Mouse (Mus musculus): ENCODE data around the gene Tas1r1. TPM values are rescaled to one million over a fixed set of nuclear protein-coding genes. Genes with fewer than 3 reads are reported as not detected.
A peak's percentile ranks its signal among the peaks of the same experiment; 100 is the strongest.

The Tas1r1 gene
- 0.55 and 0.59 TPM in 2 replicates for polyA plus RNA-seq (2015; fragmentation: Nextera tagmentation; extraction: Ambion mirVana)

- no peaks in the 10 kb centered on the region for H3K9me3 ChIP-seq
- H3K27ac ChIP-seq: 0 out of 2 replicates have a peak within 1 kb of the TSS, but pooled peaks have one; percentile 3
- H3K4me3 ChIP-seq: peak within 1 kb of the TSS; percentile 100
- H3K27me3 ChIP-seq: no peaks in the 10 kb centered on the region
- WGBS: 42% methylated on average over 10 of the region's 10 CpGs
- H3K36me3 ChIP-seq: peaks cover 26% of the 10 kb centered on the region
- peak within 1 kb of the TSS; percentile 95 for H3K9ac ChIP-seq
- H3K4me1 ChIP-seq: peaks cover 16% of the 10 kb centered on the region
- peak within 1 kb of the TSS; percentile 97 for H3K4me2 ChIP-seq
- no peak for ATAC-seq (ENCODE audit: insufficient number of reproducible peaks, insufficient read depth, low FRiP score, low TSS enrichment, low read depth)
Measured at GRCm38 (mm10) chr4:152038225-152038984, at the start of gene Tas1r1. TSS of gene Tas1r1 (minus strand) at chr4:152038568.

DNA sequence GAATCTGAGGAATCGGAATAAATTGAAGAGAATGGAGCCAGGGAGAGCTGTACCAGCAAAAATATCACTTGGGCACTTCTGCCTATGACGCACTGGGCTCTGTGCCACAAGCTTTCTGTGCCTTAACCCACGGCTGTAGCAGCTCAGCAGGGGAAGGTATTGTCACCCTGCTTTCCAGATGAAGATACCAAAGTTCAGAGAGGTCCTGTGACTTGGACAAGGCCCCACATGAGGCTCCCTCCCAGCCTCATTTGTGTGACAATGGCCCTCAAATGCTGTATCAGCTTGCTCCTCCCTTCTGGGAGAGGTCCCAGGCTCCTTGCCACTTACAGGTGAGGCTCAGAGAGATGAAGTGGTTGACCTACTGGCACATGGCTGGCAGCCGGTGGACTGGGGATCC, 49.8 kb upstream of the Tas1r1 start:
- Histone ChIP-seq H3K4me3 (peak overlapping the region; percentile 88), H3K4me1 (peaks cover 38% of the 10 kb centered on the region), H3K27ac (peak overlapping the region; percentile 45; the same call in 1 of the 2 replicates), H3K9me3 (no peaks in the 10 kb centered on the region), H3K9ac (peak overlapping the region; percentile 92), H3K36me3 (peaks cover 23% of the 10 kb centered on the region; the same call in 1 of the 2 replicates), H3K4me2 (peak overlapping the region; percentile 88), H3K27me3 (no peaks in the 10 kb centered on the region)
- WGBS: 43% methylated on average over 4 of the region's 4 CpGs
- no peak for ATAC-seq (ENCODE audit: insufficient number of reproducible peaks, insufficient read depth, low FRiP score, low TSS enrichment, low read depth)

GRCm38 (mm10) chr4:152087211-152088081, 49.1 kb upstream of the Tas1r1 start:
- peaks cover 31% of the 10 kb centered on the region for H3K4me1 ChIP-seq
- H3K4me3 ChIP-seq: peak overlapping the region; percentile 88
- peaks cover 22% of the 10 kb centered on the region; the same call in 1 of the 2 replicates for H3K36me3 ChIP-seq
- WGBS: 3% methylated on average over 12 of the region's 12 CpGs
- ATAC-seq (ENCODE audit: insufficient number of reproducible peaks, insufficient read depth, low FRiP score, low TSS enrichment, low read depth): peak; percentile 1; the same call in 1 of the 2 replicates
- peak overlapping the region; percentile 92 for H3K9ac ChIP-seq
- peak overlapping the region; percentile 88 for H3K4me2 ChIP-seq
- peak overlapping the region; percentile 79 for H3K27ac ChIP-seq
- no peaks in the 10 kb centered on the region for H3K9me3 ChIP-seq
- H3K27me3 ChIP-seq: no peaks in the 10 kb centered on the region

- peak overlapping the region; percentile 92 for H3K9ac ChIP-seq
- peak; percentile 70 for ATAC-seq (ENCODE audit: insufficient number of reproducible peaks, insufficient read depth, low FRiP score, low TSS enrichment, low read depth)
- H3K27me3 ChIP-seq: no peaks in the 10 kb centered on the region
- peak overlapping the region; percentile 79 for H3K27ac ChIP-seq
- no peaks in the 10 kb centered on the region for H3K9me3 ChIP-seq
- peak overlapping the region; percentile 88 for H3K4me2 ChIP-seq
- WGBS: under 1% methylated on average over 67 of the region's 92 CpGs
- H3K4me1 ChIP-seq: peaks cover 27% of the 10 kb centered on the region
- H3K4me3 ChIP-seq: peak overlapping the region; percentile 88
- H3K36me3 ChIP-seq: peaks cover 19% of the 10 kb centered on the region; the same call in 1 of the 2 replicates
Measured at GRCm38 (mm10) chr4:152086505-152087210, 48.3 kb upstream of the Tas1r1 start.

DNA sequence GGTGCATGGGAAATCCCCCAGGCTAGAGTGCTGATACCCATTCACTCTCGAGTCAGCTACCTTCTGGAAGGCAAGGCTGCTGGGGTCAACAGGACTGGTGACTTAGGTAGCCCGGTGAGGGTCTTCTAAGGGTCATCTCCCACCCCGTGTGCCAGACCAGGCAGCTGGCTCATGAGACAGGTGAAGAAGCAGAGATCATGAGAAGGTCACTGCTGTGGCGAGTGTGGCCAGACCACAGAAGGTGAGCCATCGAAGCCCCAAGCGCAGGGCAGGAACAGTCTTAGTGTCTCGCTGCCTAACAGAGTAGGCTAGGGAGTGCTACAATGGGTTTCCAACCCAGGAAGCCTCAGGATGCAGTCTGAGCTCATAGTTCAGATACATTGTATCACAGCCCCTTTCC, 46.2 kb upstream of the Tas1r1 start:
- ATAC-seq (ENCODE audit: insufficient number of reproducible peaks, insufficient read depth, low FRiP score, low TSS enrichment, low read depth): no peak
- Histone ChIP-seq H3K36me3 (0 out of 2 replicates have a peak, but pooled peaks cover 6% of the 10 kb centered on the region), H3K4me3 (no peak overlapping the region), H3K9ac (no peak overlapping the region), H3K27me3 (no peaks in the 10 kb centered on the region), H3K4me2 (no peak overlapping the region), H3K4me1 (peaks cover 25% of the 10 kb centered on the region), H3K9me3 (no peaks in the 10 kb centered on the region), H3K27ac (no peak overlapping the region)
- WGBS: 82% methylated on average over 7 of the region's 7 CpGs

GRCm38 (mm10) chr4:152083611-152084220, 45.3 kb upstream of the Tas1r1 start:
- no peak for ATAC-seq (ENCODE audit: insufficient number of reproducible peaks, insufficient read depth, low FRiP score, low TSS enrichment, low read depth)
- Histone ChIP-seq H3K4me1 (peaks cover 16% of the 10 kb centered on the region), H3K36me3 (no peaks in the 10 kb centered on the region), H3K9ac (no peak overlapping the region), H3K9me3 (no peaks in the 10 kb centered on the region), H3K4me2 (no peak overlapping the region), H3K4me3 (no peak overlapping the region), H3K27ac (no peak overlapping the region), H3K27me3 (no peaks in the 10 kb centered on the region)
- WGBS: 57% methylated on average over 7 of the region's 7 CpGs

DNA sequence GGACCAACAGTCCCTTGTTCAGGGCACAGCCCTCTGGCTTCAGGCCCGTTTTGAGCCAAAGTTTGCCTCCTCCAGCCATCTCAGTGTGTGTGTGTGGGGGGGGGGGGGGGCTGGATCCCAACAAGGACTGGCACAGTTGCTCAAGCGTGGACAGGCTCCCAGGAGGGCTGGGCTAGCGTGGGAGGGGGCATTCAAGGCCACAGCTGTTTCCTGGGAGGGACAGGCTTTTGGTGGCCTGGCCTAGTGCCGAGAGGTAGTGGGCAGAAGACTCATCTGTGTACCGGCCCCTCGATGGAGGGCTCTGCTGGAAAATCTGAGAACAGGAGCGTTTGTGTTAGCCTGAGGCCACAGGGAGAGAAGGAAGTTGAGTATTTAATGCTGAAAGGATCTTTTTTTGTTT, 41.6 kb upstream of the Tas1r1 start:
- no peaks in the 10 kb centered on the region for H3K9me3 ChIP-seq
- H3K4me3 ChIP-seq: no peak overlapping the region
- no peaks in the 10 kb centered on the region for H3K36me3 ChIP-seq
- no peak overlapping the region for H3K27ac ChIP-seq
- no peak for ATAC-seq (ENCODE audit: insufficient number of reproducible peaks, insufficient read depth, low FRiP score, low TSS enrichment, low read depth)
- no peaks in the 10 kb centered on the region for H3K4me1 ChIP-seq
- no peak overlapping the region for H3K9ac ChIP-seq
- H3K4me2 ChIP-seq: no peak overlapping the region
- H3K27me3 ChIP-seq: no peaks in the 10 kb centered on the region
- WGBS: 57% methylated on average over 7 of the region's 7 CpGs

GRCm38 (mm10) chr4:152079261-152079660, 40.9 kb upstream of the Tas1r1 start:
- no peak overlapping the region for H3K4me2 ChIP-seq
- H3K4me3 ChIP-seq: no peak overlapping the region
- H3K4me1 ChIP-seq: peaks cover 2% of the 10 kb centered on the region; the same call in 1 of the 2 replicates
- no peak overlapping the region for H3K9ac ChIP-seq
- no peaks in the 10 kb centered on the region for H3K36me3 ChIP-seq
- no peaks in the 10 kb centered on the region for H3K27me3 ChIP-seq
- whole genome bisulfite sequencing: 94% methylated on average over 3 of the region's 3 CpGs
- no peak overlapping the region for H3K27ac ChIP-seq
- H3K9me3 ChIP-seq: no peaks in the 10 kb centered on the region
- no peak for ATAC-seq (ENCODE audit: insufficient number of reproducible peaks, insufficient read depth, low FRiP score, low TSS enrichment, low read depth)

DNA sequence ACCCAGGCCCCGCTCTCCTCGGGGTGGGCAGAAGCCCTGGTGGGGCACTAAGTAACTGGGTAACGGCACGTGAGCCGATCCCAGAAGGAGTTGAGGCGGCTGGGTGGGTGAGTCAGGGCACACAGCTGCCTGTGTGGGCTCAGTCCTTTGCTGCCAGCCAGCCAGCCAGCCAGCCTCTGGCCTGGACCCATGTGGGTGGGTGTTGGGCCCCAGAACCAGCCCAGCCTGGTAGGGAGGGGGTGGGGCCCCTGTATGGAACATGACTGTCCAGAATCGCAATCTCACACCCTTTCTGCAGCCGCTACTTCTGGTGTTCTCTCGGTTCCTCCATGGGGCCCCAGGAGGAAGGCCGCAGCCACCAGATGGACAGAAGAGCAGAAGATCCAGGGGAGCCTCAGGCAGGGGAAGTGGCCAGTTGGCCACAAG, 39.8 kb upstream of the Tas1r1 start:
- Histone ChIP-seq H3K36me3 (no peaks in the 10 kb centered on the region), H3K4me1 (peaks cover 10% of the 10 kb centered on the region), H3K9me3 (no peaks in the 10 kb centered on the region), H3K27ac (no peak overlapping the region), H3K4me2 (no peak overlapping the region), H3K27me3 (no peaks in the 10 kb centered on the region), H3K9ac (0 out of 2 replicates have a peak overlapping the region, but pooled peaks have one; percentile 1), H3K4me3 (no peak overlapping the region)
- 89% methylated on average over 10 of the region's 10 CpGs for WGBS
- ATAC-seq (ENCODE audit: insufficient number of reproducible peaks, insufficient read depth, low FRiP score, low TSS enrichment, low read depth): no peak

DNA sequence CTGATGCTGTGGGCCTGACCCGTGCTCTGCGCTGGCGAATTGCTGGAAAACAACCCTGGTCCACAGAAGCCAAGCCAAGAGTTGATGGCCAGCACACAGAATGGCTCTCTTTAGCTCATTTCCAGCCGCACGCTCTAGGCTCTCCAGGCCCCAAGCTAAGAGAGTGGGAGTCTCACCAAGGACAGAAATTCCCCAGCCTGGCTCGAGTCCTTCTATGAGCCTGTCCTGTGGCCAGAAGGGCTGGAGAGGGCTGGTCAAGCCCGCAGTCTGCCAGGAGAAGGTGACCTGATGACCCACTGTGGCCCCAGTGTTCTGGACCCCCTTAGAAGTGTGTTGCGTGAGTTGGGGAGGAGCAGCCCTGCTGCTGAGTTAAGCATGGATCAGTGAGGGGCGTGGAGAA, 38.8 kb upstream of the Tas1r1 start:
- Histone ChIP-seq H3K9ac (no peak overlapping the region), H3K4me1 (peaks cover 16% of the 10 kb centered on the region), H3K4me2 (no peak overlapping the region), H3K36me3 (no peaks in the 10 kb centered on the region), H3K27ac (no peak overlapping the region), H3K4me3 (no peak overlapping the region), H3K9me3 (no peaks in the 10 kb centered on the region), H3K27me3 (no peaks in the 10 kb centered on the region)
- 90% methylated on average over 9 of the region's 9 CpGs for WGBS
- no peak for ATAC-seq (ENCODE audit: insufficient number of reproducible peaks, insufficient read depth, low FRiP score, low TSS enrichment, low read depth)

GRCm38 (mm10) chr4:152074548-152074947, 36.2 kb upstream of the Tas1r1 start:
- no peak for ATAC-seq (ENCODE audit: insufficient number of reproducible peaks, insufficient read depth, low FRiP score, low TSS enrichment, low read depth)
- no peak overlapping the region for H3K4me3 ChIP-seq
- WGBS: 85% methylated on average over 9 of the region's 9 CpGs

More at GRCm38 (mm10) chr4:152074548-152074947, 36.2 kb upstream of the Tas1r1 start:
- Histone ChIP-seq H3K9ac (no peak overlapping the region), H3K9me3 (no peaks in the 10 kb centered on the region), H3K27me3 (no peaks in the 10 kb centered on the region), H3K36me3 (no peaks in the 10 kb centered on the region), H3K27ac (no peak overlapping the region), H3K4me2 (no peak overlapping the region), H3K4me1 (peaks cover 18% of the 10 kb centered on the region)
